Mouse (Mus musculus): ENCODE data around the gene L2hgdh. TPM values are rescaled to one million over a fixed set of nuclear protein-coding genes. Genes with fewer than 3 reads are reported as not detected.

The L2hgdh gene
- polyA plus RNA-seq, 1 experiment from 2014 or later: 8.9 TPM

- Histone ChIP-seq H3K27ac (replicated peaks) (no peak overlapping the region), H3K9me3 (no peaks in the 10 kb centered on the region), H3K27me3 (no peaks in the 10 kb centered on the region), H3K4me2 (no peak overlapping the region), H3K36me3 (peaks cover 51% of the 10 kb centered on the region), H3K9ac (no peak overlapping the region), H3K4me1 (replicated peaks) (peaks cover 3% of the 10 kb centered on the region; the same call in 1 of the 2 replicates), H3K4me3 (no peak overlapping the region)
- 75% methylated on average over 3 of the region's 3 CpGs for WGBS
- ATAC-seq (ENCODE audit: low read depth): no peak
Observed at GRCm38 (mm10) chr12:69644877-69645276, 79.8 kb downstream of the L2hgdh start.

GRCm38 (mm10) chr12:69642877-69643276 is 81.8 kb downstream of the L2hgdh start:
- Histone ChIP-seq H3K4me3 (no peak overlapping the region), H3K9me3 (no peaks in the 10 kb centered on the region), H3K27ac (replicated peaks) (no peak overlapping the region), H3K9ac (no peak overlapping the region), H3K27me3 (no peaks in the 10 kb centered on the region), H3K4me2 (no peak overlapping the region), H3K4me1 (replicated peaks) (peaks cover 3% of the 10 kb centered on the region; the same call in 1 of the 2 replicates), H3K36me3 (peaks cover 51% of the 10 kb centered on the region)
- 87% methylated on average over 5 of the region's 5 CpGs for WGBS
- no peak for ATAC-seq (ENCODE audit: low read depth)

MicroRNAs within 50 kb of the gene (microRNA counts, 519-probe panel; counts per million panel counts)
- microRNA mmu-miR-681: not detected

Small RNA genes lying within 50 kb of the gene (microRNA-seq; reads per million reads assigned to microRNA genes)
- not detected for gene Mir681

Other genes with a start within 250 kb of the L2hgdh start
- 25.6 and 28.2 TPM in 2 replicates for gene Vcpkmt, start 141.8 kb downstream of the L2hgdh start, polyA plus RNA-seq (2015; fragmentation: Nextera tagmentation; extraction: Ambion mirVana)
- gene Sos2, start 43.0 kb downstream of the L2hgdh start, polyA plus RNA-seq (2015; fragmentation: Nextera tagmentation; extraction: Ambion mirVana): 13.1 and 14.3 TPM in 2 replicates
- gene Atp5s, start 77 bp upstream of the L2hgdh start, polyA plus RNA-seq (2015; fragmentation: Nextera tagmentation; extraction: Ambion mirVana): 31.1 and 32.3 TPM in 2 replicates
- gene Cdkl1, start 66.4 kb upstream of the L2hgdh start, polyA plus RNA-seq (2015; fragmentation: Nextera tagmentation; extraction: Ambion mirVana): 2.6 and 4.3 TPM in 2 replicates
- gene Atl1, start 167.7 kb upstream of the L2hgdh start, polyA plus RNA-seq (2015; fragmentation: Nextera tagmentation; extraction: Ambion mirVana): 111 and 115 TPM in 2 replicates
- gene Map4k5, start 168.3 kb upstream of the L2hgdh start, polyA plus RNA-seq (2015; fragmentation: Nextera tagmentation; extraction: Ambion mirVana): 30.7 and 33.4 TPM in 2 replicates